Mouse (Mus musculus) forebrain, embryonic 12.5 days (tissue): ENCODE measurements around the gene Noc2l. TPM values are rescaled to one million over a fixed set of nuclear protein-coding genes. Genes with fewer than 3 reads are reported as not detected.

Experiments
- ATAC-seq: fragments of 200-750 bp; cut with Nextera tagmentation; 2 replicates; pipeline ENCODE4 v1.8.0; 2017; ENCODE audit warnings: moderate TSS enrichment; ENCODE audit not compliant: low FRiP score
- H3K27ac ChIP-seq: fragments of 300-500 bp; sonication (generic); 2 replicates; pipeline ENCODE4 v1.5.1; 2016; ENCODE audit warnings: mild to moderate bottlenecking
- H3K27me3 ChIP-seq: fragments of 300-500 bp; sonication (generic); 2 replicates; pipeline ENCODE4 v1.6.1; 2016; ENCODE audit warnings: mild to moderate bottlenecking
- H3K36me3 ChIP-seq: fragments of 300-500 bp; sonication (generic); replicated peaks from 2 replicates; pipeline ENCODE4 v1.6.1; 2016; ENCODE audit warnings: mild to moderate bottlenecking
- H3K4me1 ChIP-seq: fragments of 300-500 bp; sonication (generic); 2 replicates; pipeline ENCODE4 v1.6.1; 2016
- H3K4me2 ChIP-seq: fragments of 300-500 bp; sonication (generic); 2 replicates; pipeline ENCODE4 v1.6.1; 2016; ENCODE audit warnings: mild to moderate bottlenecking, moderate library complexity
- H3K4me3 ChIP-seq: fragments of 300-500 bp; sonication (generic); replicated peaks from 2 replicates; pipeline ENCODE4 v1.5.1; 2016; ENCODE audit warnings: mild to moderate bottlenecking
- H3K9ac ChIP-seq: fragments of 300-500 bp; sonication (generic); 2 replicates; pipeline ENCODE4 v1.6.1; 2016; ENCODE audit warnings: mild to moderate bottlenecking
- H3K9me3 ChIP-seq: fragments of 300-500 bp; sonication (generic); 2 replicates; pipeline ENCODE4 v1.6.1; 2016
- WGBS: fragments of 180-500 bp; shearing (Covaris S2); methylation state at CpG from one replicate; pipeline ENCODE4 v1.1.7; 2016; 5-methylcytosine and 5-hydroxymethylcytosine counted together
- polyA plus RNA-seq: library from polyadenylated mRNA; unstranded; fragments of >200 nt; fragmentation: Nextera tagmentation; extraction: Ambion mirVana; gene quantifications from 2 replicates; pipeline ENCODE4 v1.2.1, GENCODE M21; 2016

Noc2l gene
- 90.4 and 95.7 TPM in 2 replicates for polyA plus RNA-seq

DNA sequence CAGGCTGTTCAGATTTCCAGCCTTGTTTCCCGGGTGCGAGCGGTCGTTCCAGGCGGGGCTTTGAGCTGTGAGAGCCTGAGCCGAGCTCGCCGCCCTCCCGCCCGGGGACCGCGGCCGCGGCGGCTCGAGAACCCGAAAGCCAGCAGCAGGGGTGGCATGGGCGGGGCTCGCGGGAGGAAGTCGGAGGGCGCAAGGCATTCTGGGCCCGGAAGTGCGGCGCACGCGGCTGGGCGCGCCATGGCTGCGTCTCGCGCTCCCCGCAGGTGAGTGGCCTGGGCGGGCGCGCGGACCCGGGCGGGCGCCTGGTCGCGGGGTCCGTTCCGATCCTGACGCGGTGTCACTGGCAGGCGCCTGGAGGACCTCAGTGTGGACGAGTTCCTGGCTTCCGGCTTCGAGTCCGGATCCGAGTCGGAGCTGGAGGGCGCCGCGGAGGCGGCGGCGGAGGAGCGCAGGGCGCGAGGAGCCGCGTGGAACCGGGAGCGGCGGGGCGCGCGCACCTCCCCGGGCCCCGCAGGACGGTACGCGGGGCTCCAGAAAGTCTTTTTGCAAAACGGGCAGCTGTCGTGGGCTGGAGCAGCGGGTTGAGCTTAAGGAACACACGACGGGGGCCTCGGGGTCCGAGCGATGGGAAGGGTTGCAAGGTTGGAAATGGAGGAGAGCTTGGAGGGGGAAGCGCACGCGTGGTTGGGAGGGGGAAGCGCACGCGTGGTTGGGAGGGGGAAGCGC lies at the start of gene Noc2l:
Gene Noc2l, plus strand, starts transcription at position 203 of the 726 bp plus-strand sequence.
- ATAC-seq = peak; percentile 92
- Histone ChIP-seq H3K9ac (peak within 1 kb of the TSS; percentile 76), H3K36me3 (peaks cover 60% of the 10 kb centered on the region), H3K4me1 (peaks cover 18% of the 10 kb centered on the region), H3K4me3 (peak within 1 kb of the TSS; percentile 93), H3K27ac (peak within 1 kb of the TSS; percentile 92), H3K27me3 (no peaks in the 10 kb centered on the region), H3K9me3 (no peaks in the 10 kb centered on the region), H3K4me2 (peak within 1 kb of the TSS; percentile 77)
- WGBS = under 1% methylated on average over 87 of the region's 90 CpGs

- Histone ChIP-seq H3K9me3 (no peaks in the 10 kb centered on the region), H3K9ac (peak overlapping the region; percentile 51; the same call in 1 of the 2 replicates), H3K4me1 (peaks cover 98% of the 10 kb centered on the region), H3K36me3 (peaks cover 54% of the 10 kb centered on the region), H3K27ac (peak overlapping the region; percentile 92), H3K27me3 (no peaks in the 10 kb centered on the region), H3K4me3 (no peak overlapping the region), H3K4me2 (peak overlapping the region; percentile 44)
- ATAC-seq = peak; percentile 1; the same call in 1 of the 2 replicates
- WGBS = 28% methylated on average over 5 of the region's 5 CpGs
Measured at GRCm38 (mm10) chr4:156188162-156188810, 47.5 kb upstream of the Noc2l start.

DNA sequence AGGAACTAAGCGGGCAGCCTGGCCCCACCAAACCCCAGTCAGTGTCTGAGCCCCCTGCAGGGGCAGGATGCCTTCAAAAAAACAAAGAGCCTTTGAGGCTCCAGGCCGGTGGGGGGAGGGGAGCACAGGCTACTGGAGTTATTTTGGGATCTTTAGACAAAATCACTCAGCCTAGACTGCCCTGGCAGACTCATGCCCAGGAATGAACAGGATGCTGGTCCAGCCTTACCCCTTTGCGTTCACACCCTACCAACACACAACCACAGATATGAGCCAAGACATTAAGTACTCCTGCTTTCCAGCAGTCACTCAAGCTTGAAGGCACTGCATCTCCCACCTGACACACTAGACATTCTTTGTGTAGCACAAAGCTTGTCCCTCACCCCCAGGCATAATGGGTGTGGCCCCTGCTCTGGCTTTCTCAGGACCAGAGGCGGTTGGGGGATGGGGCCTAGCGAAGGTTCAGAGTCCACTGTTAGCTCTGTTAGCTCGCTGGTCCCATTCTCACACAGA lies 46.9 kb upstream of the Noc2l start:
- H3K4me1 ChIP-seq = peaks cover 98% of the 10 kb centered on the region
- peak overlapping the region; percentile 92 for H3K27ac ChIP-seq
- peak overlapping the region; percentile 44 for H3K4me2 ChIP-seq
- no peaks in the 10 kb centered on the region for H3K9me3 ChIP-seq
- ATAC-seq = peak; percentile 50
- 5% methylated on average over 6 of the region's 6 CpGs for WGBS
- H3K36me3 ChIP-seq = peaks cover 56% of the 10 kb centered on the region
- peak overlapping the region; percentile 51 for H3K9ac ChIP-seq
- H3K4me3 ChIP-seq = peak overlapping the region; percentile 11; the same call in 1 of the 2 replicates
- H3K27me3 ChIP-seq = no peaks in the 10 kb centered on the region

GRCm38 (mm10) chr4:156192421-156193199 lies 43.2 kb upstream of the Noc2l start:
- 0 out of 2 replicates have a peak overlapping the region, but pooled peaks have one; percentile 39 for H3K27ac ChIP-seq
- H3K9me3 ChIP-seq = no peaks in the 10 kb centered on the region
- peaks cover 89% of the 10 kb centered on the region for H3K4me1 ChIP-seq
- WGBS = 61% methylated on average over 8 of the region's 8 CpGs
- no peaks in the 10 kb centered on the region for H3K27me3 ChIP-seq
- no peak for ATAC-seq
- no peak overlapping the region for H3K4me2 ChIP-seq
- no peak overlapping the region for H3K4me3 ChIP-seq
- H3K36me3 ChIP-seq = peaks cover 55% of the 10 kb centered on the region
- no peak overlapping the region for H3K9ac ChIP-seq

GRCm38 (mm10) chr4:156193200-156193590 lies 42.6 kb upstream of the Noc2l start:
- Histone ChIP-seq H3K4me2 (no peak overlapping the region), H3K36me3 (peaks cover 55% of the 10 kb centered on the region)
- no peak for ATAC-seq

DNA sequence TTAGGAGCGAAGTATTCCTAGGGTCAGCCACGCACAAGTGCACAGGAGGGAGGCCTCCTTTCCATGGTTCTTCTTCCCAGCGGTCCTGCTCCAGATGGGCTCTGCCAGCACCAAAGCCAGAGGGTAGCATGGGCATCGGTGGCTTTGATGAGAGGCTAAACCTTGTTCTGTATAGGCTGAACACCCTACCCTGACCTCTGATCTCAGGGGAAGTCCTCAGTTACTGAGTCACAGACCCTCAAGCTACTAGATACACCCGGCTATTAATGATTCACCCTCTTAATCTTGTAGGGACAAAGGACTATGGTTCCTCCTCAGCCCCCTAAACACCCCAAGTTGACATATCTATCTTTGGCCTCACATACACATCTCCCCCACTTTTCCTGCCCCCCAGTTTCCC lies 41.9 kb upstream of the Noc2l start:
- Histone ChIP-seq H3K9ac (0 out of 2 replicates have a peak overlapping the region, but pooled peaks have one; percentile 25), H3K36me3 (peaks cover 55% of the 10 kb centered on the region), H3K9me3 (no peaks in the 10 kb centered on the region), H3K4me3 (0 out of 2 replicates have a peak overlapping the region, but pooled peaks have one; percentile 1), H3K4me2 (peak overlapping the region; percentile 93), H3K4me1 (peaks cover 78% of the 10 kb centered on the region), H3K27me3 (no peaks in the 10 kb centered on the region), H3K27ac (no peak overlapping the region)
- 69% methylated on average over 5 of the region's 5 CpGs for WGBS
- ATAC-seq = no peak

More at GRCm38 (mm10) chr4:156193200-156193590, 42.6 kb upstream of the Noc2l start:
- H3K9me3 ChIP-seq = no peaks in the 10 kb centered on the region
- 33% methylated on average over 2 of the region's 2 CpGs for WGBS
- peaks cover 86% of the 10 kb centered on the region for H3K4me1 ChIP-seq
- H3K27ac ChIP-seq = 0 out of 2 replicates have a peak overlapping the region, but pooled peaks have one; percentile 39
- H3K4me3 ChIP-seq = no peak overlapping the region
- H3K27me3 ChIP-seq = no peaks in the 10 kb centered on the region
- peak overlapping the region; percentile 21; the same call in 1 of the 2 replicates for H3K9ac ChIP-seq

DNA sequence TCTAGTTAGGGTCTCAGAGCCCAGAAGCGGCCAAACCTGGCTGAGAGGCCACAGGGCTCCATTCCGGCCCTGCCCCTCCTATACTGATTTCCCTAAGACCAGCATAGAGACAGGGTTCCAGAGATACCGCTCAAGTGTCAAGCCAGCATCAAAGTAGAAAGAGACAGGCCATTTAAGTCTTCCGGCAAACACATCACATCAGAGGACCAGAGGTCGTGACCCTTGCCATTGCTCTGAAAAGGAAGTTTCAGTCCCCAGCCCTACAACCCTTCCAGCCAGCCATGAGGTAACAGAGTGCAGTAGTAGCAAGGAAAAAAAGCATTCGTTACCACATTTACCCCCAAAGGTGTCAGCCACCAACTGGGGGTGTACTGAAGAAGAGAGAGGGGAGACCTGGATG lies 41.5 kb upstream of the Noc2l start:
- Histone ChIP-seq H3K4me3 (0 out of 2 replicates have a peak overlapping the region, but pooled peaks have one; percentile 1), H3K9ac (peak overlapping the region; percentile 25; the same call in 1 of the 2 replicates), H3K4me2 (peak overlapping the region; percentile 93; the same call in 1 of the 2 replicates), H3K9me3 (no peaks in the 10 kb centered on the region), H3K27ac (no peak overlapping the region), H3K27me3 (no peaks in the 10 kb centered on the region), H3K36me3 (peaks cover 55% of the 10 kb centered on the region), H3K4me1 (peaks cover 74% of the 10 kb centered on the region)
- ATAC-seq = no peak
- 26% methylated on average over 6 of the region's 6 CpGs for WGBS

GRCm38 (mm10) chr4:156195927-156196870 lies 39.6 kb upstream of the Noc2l start:
- peaks cover 56% of the 10 kb centered on the region for H3K4me1 ChIP-seq
- WGBS = 2% methylated on average over 35 of the region's 35 CpGs
- H3K9ac ChIP-seq = peak overlapping the region; percentile 95
- peaks cover 38% of the 10 kb centered on the region for H3K36me3 ChIP-seq
- peak overlapping the region; percentile 88 for H3K4me3 ChIP-seq
- peak overlapping the region; percentile 97 for H3K27ac ChIP-seq
- no peaks in the 10 kb centered on the region for H3K9me3 ChIP-seq
- 0 out of 2 replicates have a peak, but pooled peaks have one; percentile 13 for ATAC-seq
- no peaks in the 10 kb centered on the region for H3K27me3 ChIP-seq
- peak overlapping the region; percentile 93 for H3K4me2 ChIP-seq

DNA sequence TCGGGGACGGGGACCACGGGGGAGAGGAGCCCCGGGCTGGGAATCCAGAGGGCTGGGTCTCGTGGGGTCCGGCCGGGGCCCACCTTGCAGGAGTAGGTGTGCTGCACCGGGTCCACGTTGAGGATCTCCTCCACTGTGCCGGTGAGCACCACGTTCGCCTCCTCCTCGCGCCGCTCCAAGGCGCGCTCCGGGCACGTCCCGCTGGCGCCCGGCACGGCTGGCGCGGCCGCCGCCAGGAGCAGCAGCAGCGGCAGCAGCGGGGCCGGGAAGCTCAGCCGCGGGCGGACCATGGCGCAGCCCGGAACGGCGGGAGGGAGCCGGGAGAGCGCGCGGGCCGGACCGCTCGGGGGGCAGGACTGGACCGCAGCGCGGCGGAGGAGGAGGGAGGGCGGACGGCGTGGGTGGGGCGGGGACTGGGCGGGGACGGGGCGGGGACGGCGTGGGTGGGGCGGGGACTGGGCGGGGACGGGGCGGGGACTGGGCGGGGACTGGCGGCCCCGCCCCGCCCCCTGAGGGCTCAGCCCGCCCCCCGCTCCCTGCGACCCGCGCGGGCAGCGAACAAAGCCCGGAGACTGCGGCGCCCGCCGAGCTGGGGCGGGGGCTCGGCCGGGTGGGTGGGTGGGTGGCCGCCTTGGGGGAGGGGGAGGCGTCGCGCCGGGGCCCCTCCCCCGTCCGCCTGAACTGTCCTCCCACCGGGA lies 38.5 kb upstream of the Noc2l start, which contains the start of gene Agrn:
Gene Agrn, minus strand, starts transcription at position 358 of the 698 bp plus-strand sequence.
- H3K9me3 ChIP-seq = no peaks in the 10 kb centered on the region

DNA sequence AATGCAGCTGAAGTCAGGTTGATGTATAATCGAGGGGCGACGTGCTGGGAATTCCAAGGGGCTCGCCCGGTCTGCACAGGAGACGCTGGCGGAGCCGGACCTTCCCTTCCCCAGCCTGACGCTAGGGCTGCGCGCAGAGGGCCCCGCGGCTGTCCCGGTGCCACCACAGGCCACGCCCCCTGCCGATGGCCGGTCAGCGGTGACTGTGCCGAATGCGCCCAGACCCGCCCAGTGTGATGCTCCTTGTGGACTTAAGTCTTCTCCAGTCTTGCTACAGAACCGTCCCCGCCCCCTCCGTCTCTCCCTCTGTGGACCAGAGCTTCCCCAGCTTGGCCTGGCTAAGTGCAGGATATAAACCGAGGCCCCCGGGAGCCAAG lies 38.0 kb upstream of the Noc2l start:
- Histone ChIP-seq H3K9me3 (no peaks in the 10 kb centered on the region), H3K4me1 (peaks cover 48% of the 10 kb centered on the region), H3K27ac (peak overlapping the region; percentile 97), H3K27me3 (no peaks in the 10 kb centered on the region), H3K9ac (peak overlapping the region; percentile 56), H3K4me2 (peak overlapping the region; percentile 93), H3K36me3 (peaks cover 24% of the 10 kb centered on the region), H3K4me3 (peak overlapping the region; percentile 88)
- peak; percentile 94 for ATAC-seq
- under 1% methylated on average over 26 of the region's 26 CpGs for WGBS

More for the DNA sequence above, 38.5 kb upstream of the Noc2l start, which contains the start of gene Agrn:
- Histone ChIP-seq H3K36me3 (peaks cover 29% of the 10 kb centered on the region), H3K4me3 (peak within 1 kb of the TSS; percentile 88), H3K4me1 (peaks cover 48% of the 10 kb centered on the region), H3K27me3 (no peaks in the 10 kb centered on the region), H3K4me2 (peak within 1 kb of the TSS; percentile 93), H3K9ac (peak within 1 kb of the TSS; percentile 95), H3K27ac (peak within 1 kb of the TSS; percentile 97)
- ATAC-seq = peak; percentile 83
- WGBS = 0% methylated on average over 48 of the region's 88 CpGs
